In the genomic region with DNA sequence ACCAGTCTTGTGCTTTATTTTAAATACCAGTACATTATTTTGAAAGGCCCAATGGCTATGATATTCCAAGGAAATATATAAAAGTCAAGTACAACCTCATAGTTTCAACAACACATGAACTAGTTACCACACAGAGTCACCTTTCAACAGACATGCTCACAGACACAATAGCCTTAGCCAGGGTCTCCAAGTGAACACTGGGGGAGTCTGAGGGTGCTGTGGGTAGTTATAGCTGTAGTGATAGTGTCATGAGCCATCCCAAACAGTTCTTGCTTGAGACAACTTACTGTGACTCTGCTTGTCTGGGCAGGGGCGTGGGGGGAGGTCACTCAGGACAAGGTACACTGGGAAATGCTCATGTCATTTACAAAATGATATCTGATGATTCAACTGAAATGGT, we compare ENCODE assay signal across 16 mouse cellular contexts.
"Had no signal": no experiment of that assay in that cellular context is flagged by ENCODE, and none has a peak within 500 bp of the region (broad histone marks: within the 10 kb centered on the region; RNA-seq: fewer than 3 reads in every experiment).

No protein-coding gene starts in this region.

- H3K4me3 ChIP-seq: neural tube, embryonic 13.5 days; neural tube, embryonic 15.5 days; stomach, embryonic 15.5 days had no signal

- H3K4me2 ChIP-seq: neural tube, embryonic 13.5 days; neural tube, embryonic 15.5 days; stomach, embryonic 15.5 days had no signal

- H3K4me1 ChIP-seq: neural tube, embryonic 13.5 days; neural tube, embryonic 15.5 days had no signal

- H3K36me3 ChIP-seq: neural tube, embryonic 13.5 days; neural tube, embryonic 15.5 days; stomach, embryonic 15.5 days had no signal

- H3K27me3 ChIP-seq: neural tube, embryonic 13.5 days; neural tube, embryonic 15.5 days; stomach, embryonic 15.5 days had no signal

- DNase-seq: retina, postnatal 1 day; right cerebral cortex, adult 18-20 months; right cerebral cortex, postnatal 14 days; right cerebral cortex, postnatal 25 days; right cerebral cortex, postnatal 4 days; spleen, adult 18-20 months; thymus, adult 18-20 months; thymus, adult 2 months; thymus, postnatal 14 days; thymus, postnatal 25 days; thymus, postnatal 36 days; thymus, postnatal 4 days had no signal

- H3K27ac ChIP-seq: neural tube, embryonic 13.5 days; neural tube, embryonic 15.5 days; stomach, embryonic 15.5 days; stomach, postnatal 0 days had no signal

- H3K9me3 ChIP-seq: neural tube, embryonic 13.5 days; neural tube, embryonic 15.5 days; stomach, embryonic 15.5 days had no signal

- H3K9ac ChIP-seq: neural tube, embryonic 13.5 days; neural tube, embryonic 15.5 days; stomach, embryonic 15.5 days had no signal
